Mouse (Mus musculus) cortical plate, adult 2 months (tissue): Measurements from ENCODE around the gene Psmg1.
"Not testable (repeated sequence)": the region's sequence is repeated elsewhere in the genome, so short reads cannot be mapped to it uniquely, and the experiment has no call there.

Experiments used
- CTCF ChIP-seq: fragments of 200-500 bp; IDR thresholded peaks from 2 replicates; pipeline ENCODE4 v1.5.1; 2011; ENCODE audit warnings: mild to moderate bottlenecking, control low read depth, low read length; ENCODE audit not compliant: insufficient read depth; ENCODE audit errors: extremely low read depth
- POLR2A ChIP-seq: fragments of 200-500 bp; IDR thresholded peaks from 2 replicates; pipeline ENCODE4 v1.6.1; 2011; ENCODE audit warnings: mild to moderate bottlenecking, low read length, control low read depth; ENCODE audit not compliant: insufficient read depth; ENCODE audit errors: extremely low read depth

DNA sequence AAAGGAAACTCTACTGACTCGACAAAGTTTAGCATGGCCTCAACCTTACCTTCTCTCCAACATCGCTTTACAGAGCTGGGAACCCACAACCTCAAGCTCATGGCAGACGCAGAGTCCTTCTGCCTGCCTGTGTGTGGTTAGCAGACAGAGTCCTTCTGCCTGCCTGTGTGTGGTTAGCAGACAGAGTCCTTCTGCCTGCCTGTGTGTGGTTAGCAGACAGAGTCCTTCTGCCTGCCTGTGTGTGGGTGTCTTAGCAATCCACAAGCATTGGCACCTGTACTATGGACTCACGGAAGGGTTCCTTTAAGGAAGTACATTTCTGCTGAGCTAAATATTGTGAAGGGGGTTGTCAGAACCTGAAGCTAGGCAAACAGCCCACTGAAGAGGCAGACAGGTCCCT lies 3.8 kb upstream of the Psmg1 start:
- TF ChIP-seq CTCF, result not testable (repeated sequence)
- TF ChIP-seq POLR2A, result peak; percentile 48; the same call in 1 of the 2 replicates
